44 mouse cellular contexts compared by ENCODE assay signal in genomic region chr9:106513566-106513965, GRCm38 (mm10). TPM values are rescaled to one million over a fixed set of nuclear protein-coding genes. Genes with fewer than 3 reads are reported as not detected.
"Had no signal": no experiment of that assay in that cellular context is flagged by ENCODE, and none has a peak within 500 bp of the region (broad histone marks: within the 10 kb centered on the region; RNA-seq: fewer than 3 reads in every experiment).

No protein-coding gene starts in this region.

- ATAC-seq: liver, embryonic 12.5 days; liver, postnatal 0 days; midbrain, embryonic 13.5 days; midbrain, embryonic 15.5 days; midbrain, embryonic 16.5 days had no signal

- H3K27me3 ChIP-seq: limb, embryonic 12.5 days; limb, embryonic 13.5 days; limb, embryonic 15.5 days; liver, embryonic 12.5 days; liver, embryonic 13.5 days; liver, embryonic 15.5 days; lung, embryonic 15.5 days; midbrain, embryonic 12.5 days; midbrain, embryonic 13.5 days; midbrain, embryonic 15.5 days; neural tube, embryonic 12.5 days had no signal

- H3K27ac ChIP-seq: limb, embryonic 10.5 days; limb, embryonic 12.5 days; limb, embryonic 13.5 days; limb, embryonic 15.5 days; liver, embryonic 12.5 days; liver, embryonic 13.5 days; liver, embryonic 14.5 days; liver, embryonic 15.5 days; lung, embryonic 15.5 days; macrophage; midbrain, embryonic 10.5 days; midbrain, embryonic 12.5 days; midbrain, embryonic 13.5 days; midbrain, embryonic 15.5 days; neural tube, embryonic 12.5 days had no signal

- H3K4me1 ChIP-seq: limb, embryonic 10.5 days; limb, embryonic 12.5 days; limb, embryonic 13.5 days; limb, embryonic 15.5 days; liver, embryonic 12.5 days; liver, embryonic 15.5 days; midbrain, embryonic 10.5 days; midbrain, embryonic 12.5 days; midbrain, embryonic 13.5 days; midbrain, embryonic 15.5 days; neural tube, embryonic 12.5 days had no signal

- H3K4me3 ChIP-seq: limb, embryonic 10.5 days; limb, embryonic 12.5 days; limb, embryonic 13.5 days; limb, embryonic 15.5 days; liver, embryonic 12.5 days; liver, embryonic 13.5 days; liver, embryonic 15.5 days; lung, embryonic 15.5 days; midbrain, embryonic 10.5 days; midbrain, embryonic 12.5 days; midbrain, embryonic 13.5 days; midbrain, embryonic 15.5 days; myocyte; neural tube, embryonic 12.5 days had no signal

- H3K9ac ChIP-seq: limb, embryonic 12.5 days; limb, embryonic 13.5 days; limb, embryonic 15.5 days; liver, embryonic 12.5 days; liver, embryonic 13.5 days; liver, embryonic 14.5 days; liver, embryonic 15.5 days; liver, postnatal 0 days; lung, embryonic 14.5 days; lung, embryonic 15.5 days; midbrain, embryonic 12.5 days; midbrain, embryonic 13.5 days; midbrain, embryonic 15.5 days; neural tube, embryonic 12.5 days had no signal

- DNase-seq: left cerebral cortex, postnatal 4 days; liver; liver, embryonic 13.5 days; liver, postnatal 0 days; lung, adult 2 months; lung, postnatal 10 days; lung, postnatal 36 days had no signal

- H3K4me2 ChIP-seq: limb, embryonic 12.5 days; limb, embryonic 13.5 days; limb, embryonic 15.5 days; liver, embryonic 11.5 days; liver, embryonic 12.5 days; liver, embryonic 13.5 days; liver, embryonic 15.5 days; lung, embryonic 14.5 days; lung, embryonic 15.5 days; midbrain, embryonic 11.5 days; midbrain, embryonic 12.5 days; midbrain, embryonic 13.5 days; midbrain, embryonic 15.5 days; neural tube, embryonic 12.5 days had no signal

- H3K36me3 ChIP-seq: limb, embryonic 10.5 days; limb, embryonic 12.5 days; limb, embryonic 13.5 days; limb, embryonic 15.5 days; liver, embryonic 12.5 days; liver, embryonic 13.5 days; liver, embryonic 15.5 days; lung, embryonic 15.5 days; midbrain, embryonic 10.5 days; midbrain, embryonic 12.5 days; midbrain, embryonic 13.5 days; midbrain, embryonic 15.5 days; neural tube, embryonic 12.5 days had no signal

- H3K9me3 ChIP-seq: limb, embryonic 10.5 days; limb, embryonic 12.5 days; limb, embryonic 13.5 days; limb, embryonic 15.5 days; liver, embryonic 12.5 days; liver, embryonic 13.5 days; liver, embryonic 15.5 days; lung, embryonic 15.5 days; megakaryocyte, embryonic 14.5 days; midbrain, embryonic 10.5 days; midbrain, embryonic 12.5 days; midbrain, embryonic 13.5 days; midbrain, embryonic 15.5 days; neural tube, embryonic 12.5 days had no signal

RNA-seq across cellular contexts. Expression of gene Iqcf5, which starts 0.8 kb away (rescaled TPM):
- total RNA-seq: left cerebral cortex, postnatal 25 days; liver, adult 2 months; megakaryocyte progenitor cell, adult 5-6 weeks; megakaryocyte, adult 5-6 weeks; megakaryocyte-erythroid progenitor cell, adult 5-6 weeks; midbrain, postnatal 0 days; monocyte, adult 5-6 weeks had no signal
- polyA plus RNA-seq: limb, embryonic 10.5 days; limb, embryonic 11.5 days; limb, embryonic 12.5 days; limb, embryonic 13.5 days; limb, embryonic 14.5 days; limb, embryonic 15.5 days; liver, adult 2 months; liver, embryonic 11.5 days; liver, embryonic 12.5 days; liver, embryonic 13.5 days; liver, embryonic 14.5 days; liver, embryonic 15.5 days; liver, embryonic 16.5 days; liver, postnatal 0 days; lung, adult 2 months; lung, embryonic 14.5 days; lung, embryonic 15.5 days; lung, embryonic 16.5 days; lung, postnatal 0 days; macrophage; midbrain, embryonic 10.5 days; midbrain, embryonic 11.5 days; midbrain, embryonic 12.5 days; midbrain, embryonic 13.5 days; midbrain, embryonic 14.5 days; midbrain, embryonic 15.5 days; midbrain, embryonic 16.5 days; midbrain, postnatal 0 days; neural tube, embryonic 11.5 days; neural tube, embryonic 12.5 days had no signal

RNA-seq across cellular contexts. Expression of gene Iqcf1, which starts 13.8 kb away (rescaled TPM):
- total RNA-seq: left cerebral cortex, postnatal 10 days; left cerebral cortex, postnatal 14 days; left cerebral cortex, postnatal 25 days; left cerebral cortex, postnatal 36 days; left cerebral cortex, postnatal 4 days; liver, adult 2 months; megakaryocyte progenitor cell, adult 5-6 weeks; megakaryocyte, adult 5-6 weeks; megakaryocyte-erythroid progenitor cell, adult 5-6 weeks; midbrain, postnatal 0 days; monocyte, adult 5-6 weeks had no signal
- polyA plus RNA-seq: limb, embryonic 10.5 days; limb, embryonic 11.5 days; limb, embryonic 12.5 days; limb, embryonic 13.5 days; limb, embryonic 14.5 days; limb, embryonic 15.5 days; liver, adult 2 months; liver, embryonic 11.5 days; liver, embryonic 12.5 days; liver, embryonic 13.5 days; liver, embryonic 14.5 days; liver, embryonic 15.5 days; liver, embryonic 16.5 days; liver, postnatal 0 days; lung, embryonic 14.5 days; lung, embryonic 15.5 days; lung, embryonic 16.5 days; lung, postnatal 0 days; macrophage; midbrain, embryonic 10.5 days; midbrain, embryonic 11.5 days; midbrain, embryonic 12.5 days; midbrain, embryonic 13.5 days; midbrain, embryonic 14.5 days; midbrain, embryonic 15.5 days; midbrain, embryonic 16.5 days; midbrain, postnatal 0 days; myocyte; neural tube, embryonic 11.5 days; neural tube, embryonic 12.5 days had no signal

RNA-seq across cellular contexts. Expression of gene Gpr62, which starts 47.8 kb away (rescaled TPM):
- total RNA-seq: liver, adult 2 months; megakaryocyte progenitor cell, adult 5-6 weeks; megakaryocyte, adult 5-6 weeks; megakaryocyte-erythroid progenitor cell, adult 5-6 weeks had no signal
- polyA plus RNA-seq: liver, adult 2 months; liver, embryonic 13.5 days; liver, embryonic 14.5 days; liver, embryonic 15.5 days; liver, postnatal 0 days; macrophage had no signal
